Mouse (Mus musculus): Measurements from ENCODE around the gene Sfmbt1. TPM values are rescaled to one million over a fixed set of nuclear protein-coding genes. Genes with fewer than 3 reads are reported as not detected.

The Sfmbt1 gene
- polyA plus RNA-seq (2015; fragmentation: Nextera tagmentation; extraction: Ambion mirVana), result 12.4 and 12.8 TPM in 2 replicates

GRCm38 (mm10) chr14:30714799-30715617 is at the start of gene Sfmbt1:
TSS of gene Sfmbt1 (plus strand) at chr14:30714849.

GRCm38 (mm10) chr14:30825476-30826131 is 111.0 kb downstream of the Sfmbt1 start, which contains the start of gene Tmem110:
TSS of gene Tmem110 (plus strand) at chr14:30825590.

Other genes starting within 250 kb of the Sfmbt1 start
- 7.5 and 9.5 TPM in 2 replicates for gene Dcp1a, start 235.3 kb upstream of the Sfmbt1 start, polyA plus RNA-seq (2015; fragmentation: Nextera tagmentation; extraction: Ambion mirVana)
- 1.9 and 2.4 TPM in 2 replicates for gene Cacna1d, start 223.4 kb upstream of the Sfmbt1 start, polyA plus RNA-seq (2015; fragmentation: Nextera tagmentation; extraction: Ambion mirVana)
- gene Tkt, start 166.5 kb upstream of the Sfmbt1 start, polyA plus RNA-seq (2015; fragmentation: Nextera tagmentation; extraction: Ambion mirVana), result 245 and 253 TPM in 2 replicates
- 35.4 and 48.4 TPM in 2 replicates for gene Prkcd, start 88.6 kb upstream of the Sfmbt1 start, polyA plus RNA-seq (2015; fragmentation: Nextera tagmentation; extraction: Ambion mirVana)
- gene Rft1, start 60.5 kb upstream of the Sfmbt1 start, polyA plus RNA-seq (2015; fragmentation: Nextera tagmentation; extraction: Ambion mirVana), result 9.3 and 10.3 TPM in 2 replicates
- gene Tmem110, start 110.7 kb downstream of the Sfmbt1 start, polyA plus RNA-seq (2015; fragmentation: Nextera tagmentation; extraction: Ambion mirVana), result 11.7 and 12.6 TPM in 2 replicates
- 1.8 and 2.4 TPM in 2 replicates for gene Mustn1, start 164.4 kb downstream of the Sfmbt1 start, polyA plus RNA-seq (2015; fragmentation: Nextera tagmentation; extraction: Ambion mirVana)
- 0.12 and 0.29 TPM in 2 replicates for gene Itih4, start 171.6 kb downstream of the Sfmbt1 start, polyA plus RNA-seq (2015; fragmentation: Nextera tagmentation; extraction: Ambion mirVana)
- gene Itih3, start 208.9 kb downstream of the Sfmbt1 start, polyA plus RNA-seq (2015; fragmentation: Nextera tagmentation; extraction: Ambion mirVana), result 1.6 and 1.9 TPM in 2 replicates
- 0.05 TPM in 1 of 2 replicates, not detected in the other for gene Itih1, start 228.4 kb downstream of the Sfmbt1 start, polyA plus RNA-seq (2015; fragmentation: Nextera tagmentation; extraction: Ambion mirVana)
- gene Nek4, start 236.5 kb downstream of the Sfmbt1 start, polyA plus RNA-seq (2015; fragmentation: Nextera tagmentation; extraction: Ambion mirVana), result 2.8 and 4.1 TPM in 2 replicates

All from spleen, postnatal 0 days (tissue).